Mouse (Mus musculus) mouse embryonic stem cell (cell line): ENCODE data around the gene Abhd2.

Source experiments
- in situ Hi-C, 2 experiments: fragments of 300-500 bp; cut with MboI; formaldehyde crosslinking; loops; 1 replicate in 1 of 2; 3 replicates in 1 of 2; pipeline ENCODE4 v1.14.3; 2019 to 2020; ENCODE audit warnings: low sequenced_read_pairs in 2 of 2, low pct_unique_long_range_greater_than_20kb in 1 of 2, mixed read lengths in 1 of 2; ENCODE audit not compliant: unreplicated experiment in 1 of 2

The Abhd2 gene

DNA sequence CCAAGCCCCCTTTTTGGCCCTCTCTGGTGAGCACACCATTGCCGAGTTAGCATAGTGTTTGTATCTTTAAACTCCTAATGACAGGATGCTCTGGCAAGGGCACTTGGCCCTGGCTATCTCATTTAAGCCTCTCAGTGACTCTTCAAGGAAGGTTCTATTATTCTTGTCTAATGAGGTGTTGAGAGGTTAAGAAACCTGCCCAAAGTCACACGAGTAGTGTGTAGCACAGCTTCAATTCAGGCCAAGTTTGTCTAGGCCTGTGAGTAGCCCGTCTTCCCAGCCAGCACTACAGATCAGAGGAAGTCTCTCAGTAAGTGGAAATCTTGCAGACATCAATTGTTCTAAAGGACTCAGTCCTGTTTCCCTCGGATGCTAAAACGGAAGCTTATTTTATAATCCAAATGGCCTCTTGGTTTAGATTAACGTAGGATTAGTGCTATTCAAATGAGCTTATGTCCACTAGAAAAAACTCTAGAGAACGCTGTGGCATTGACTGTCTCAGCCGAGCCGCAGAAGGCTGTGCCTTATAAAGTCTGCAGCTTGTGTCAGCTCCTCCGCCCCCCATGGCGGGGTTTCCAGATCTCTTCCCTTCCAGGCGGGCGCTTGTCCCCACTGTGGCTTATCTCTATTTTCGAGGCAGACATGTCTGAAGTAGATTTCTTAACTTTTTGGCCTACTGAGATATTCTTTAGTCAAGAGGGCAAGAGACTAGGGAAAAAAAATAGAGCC is 11.3 kb downstream of the Abhd2 start:
- in situ Hi-C loops: no loop called here

DNA sequence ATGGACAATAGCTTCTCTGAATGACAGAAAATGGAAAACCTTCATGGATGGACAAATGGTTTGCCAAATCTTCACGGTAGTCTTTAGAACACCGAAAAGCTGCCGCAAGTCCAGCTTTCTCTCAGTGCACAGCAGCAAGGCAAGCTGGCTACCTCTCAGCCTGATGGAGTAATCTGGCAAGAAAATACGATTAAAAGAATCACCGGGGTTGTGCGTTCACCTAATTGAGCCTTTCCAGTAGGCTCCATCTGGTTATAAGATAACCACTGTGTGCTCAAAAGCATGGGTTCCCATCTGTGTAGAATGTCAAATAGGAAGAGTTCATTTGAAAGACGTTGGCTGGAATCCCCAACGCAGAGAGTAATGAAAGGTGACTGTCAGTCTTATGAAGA is 11.9 kb downstream of the Abhd2 start:
- in situ Hi-C loops: no loop called here

DNA sequence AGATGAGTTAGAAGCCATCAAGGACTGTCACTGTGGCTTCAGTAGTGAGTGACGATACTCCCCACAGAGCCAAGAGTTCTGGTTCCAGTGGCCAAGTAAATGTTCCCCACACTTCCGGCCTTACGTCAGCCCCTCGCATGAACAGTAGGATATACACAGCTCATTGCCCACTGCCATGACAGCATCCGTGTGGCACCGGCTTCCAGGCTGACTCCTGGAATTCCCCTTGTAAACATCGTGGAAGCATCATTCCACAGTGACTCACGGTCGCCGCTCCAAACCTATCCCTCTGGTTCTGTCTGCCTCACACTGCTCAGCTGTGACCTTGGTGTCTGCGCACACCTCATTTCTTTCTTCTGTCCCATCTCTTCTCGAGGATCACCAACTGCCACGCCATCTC is 12.4 kb downstream of the Abhd2 start:
- in situ Hi-C loops: no loop called here

DNA sequence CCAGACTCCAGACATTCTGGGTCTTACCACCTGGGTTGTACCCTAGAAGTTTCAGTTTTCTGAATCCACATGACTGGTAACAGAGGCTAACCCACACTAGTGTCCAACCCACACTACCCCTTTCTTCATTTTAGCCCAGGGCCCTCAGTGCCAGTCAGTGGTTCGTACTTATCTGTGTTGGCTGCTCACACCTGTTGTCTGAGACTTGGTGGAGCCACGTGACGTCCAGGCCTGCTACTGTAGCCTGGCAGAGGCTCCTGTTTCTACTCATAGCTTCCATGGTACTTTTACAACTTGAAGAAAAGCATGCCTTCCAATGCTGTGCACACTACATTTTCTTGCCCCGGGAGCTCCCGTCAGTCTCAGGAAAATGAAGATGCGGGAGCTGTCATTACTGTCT is 14.2 kb downstream of the Abhd2 start:
- in situ Hi-C loops: no loop called here

DNA sequence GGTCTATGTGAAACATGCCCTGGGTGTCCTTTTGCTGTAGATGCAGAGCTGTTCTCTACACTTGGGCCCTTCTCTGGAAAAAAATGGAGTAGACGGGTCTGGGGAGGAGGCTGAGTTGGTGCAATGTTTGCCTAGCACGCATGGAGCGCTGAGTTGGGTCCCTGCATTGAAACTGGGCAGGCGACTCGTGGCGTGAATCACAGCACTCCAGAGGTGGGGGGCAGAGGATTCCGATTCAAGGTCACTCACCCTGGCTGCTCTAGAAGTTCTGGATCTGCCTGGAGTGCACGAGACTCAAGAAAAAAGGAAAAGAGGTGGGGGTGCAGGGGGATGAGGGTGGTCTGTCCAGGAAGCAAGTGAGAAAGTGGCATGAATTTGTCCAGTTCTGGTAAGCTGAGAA is 14.9 kb downstream of the Abhd2 start:
- in situ Hi-C loops: no loop called here

DNA sequence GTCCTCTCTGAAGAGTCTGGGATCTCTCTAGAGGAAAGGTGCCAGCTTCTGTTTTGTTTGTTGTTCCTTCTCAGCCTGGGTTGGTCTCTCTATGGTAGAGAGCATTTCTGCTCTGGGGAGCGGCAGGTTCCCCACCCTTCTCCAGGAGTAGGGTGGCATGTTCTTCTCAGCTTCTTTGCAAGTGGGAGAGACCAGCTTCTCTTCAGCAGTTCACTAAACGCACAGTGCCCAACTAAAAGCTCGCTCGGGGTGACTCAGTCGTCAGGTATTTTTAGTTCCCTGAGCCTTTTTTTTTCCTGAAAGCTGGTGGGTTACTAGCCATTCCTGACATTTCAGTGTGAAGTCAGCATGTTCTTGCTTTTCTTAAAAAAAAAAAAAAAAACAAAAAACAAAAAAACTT is 15.4 kb downstream of the Abhd2 start:
- in situ Hi-C loops: no loop called here

DNA sequence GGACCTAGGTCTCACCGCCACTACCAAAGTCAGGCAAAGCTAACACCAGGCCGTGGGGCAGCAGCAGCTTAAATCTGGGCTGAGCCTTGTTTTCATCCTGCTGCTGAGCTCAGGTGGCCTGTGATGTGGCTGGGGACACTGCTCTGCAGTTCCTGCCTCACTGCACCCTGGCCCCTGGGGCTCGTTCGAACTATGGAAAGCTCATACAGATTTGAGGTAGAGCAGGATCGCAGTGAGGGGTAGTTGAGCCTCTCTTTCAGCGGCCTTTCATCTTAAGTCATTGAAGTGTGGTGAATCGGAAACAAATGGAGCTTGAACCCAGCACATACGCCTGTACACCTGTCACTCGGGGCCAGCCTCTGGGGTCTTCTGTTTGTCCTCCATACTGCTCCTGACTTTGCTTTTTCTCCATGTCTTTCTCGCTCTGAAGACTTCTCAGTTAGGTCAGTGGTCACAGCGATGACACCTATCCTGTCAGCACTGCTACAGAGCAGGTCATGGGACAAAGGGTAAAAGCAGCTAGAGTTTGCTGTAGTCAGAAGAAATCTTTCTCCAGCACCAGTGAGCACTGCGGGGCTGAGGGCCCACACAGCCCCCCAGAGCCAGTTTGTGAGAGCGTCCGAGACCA is 20.7 kb downstream of the Abhd2 start:
- in situ Hi-C loops: no loop called here

DNA sequence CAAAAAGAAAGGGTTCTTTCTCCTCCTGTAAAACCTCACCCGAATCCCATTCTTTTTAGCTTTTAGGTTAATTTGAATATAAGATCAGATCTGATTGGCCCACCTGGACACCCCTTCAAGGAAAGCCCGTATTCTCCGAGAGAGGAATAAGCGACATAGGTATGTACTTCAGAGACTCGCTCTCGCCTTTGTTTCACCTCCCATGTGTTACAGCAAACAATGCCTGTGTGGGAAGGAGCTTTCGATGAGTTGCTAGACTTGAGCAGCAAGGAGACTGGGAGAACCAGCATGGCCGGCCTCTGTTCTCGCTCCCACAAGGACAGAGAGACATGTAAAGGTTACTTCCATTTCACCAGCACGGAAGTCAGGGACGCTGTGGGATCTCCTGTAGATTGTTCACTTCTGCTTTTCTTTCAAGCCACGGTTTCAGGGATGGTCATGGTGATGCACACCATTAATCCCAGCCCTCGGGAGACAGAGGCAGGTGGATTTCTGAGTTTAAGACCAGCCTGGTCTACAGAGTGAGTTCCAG is 21.5 kb downstream of the Abhd2 start:
- in situ Hi-C loops: no loop called here

DNA sequence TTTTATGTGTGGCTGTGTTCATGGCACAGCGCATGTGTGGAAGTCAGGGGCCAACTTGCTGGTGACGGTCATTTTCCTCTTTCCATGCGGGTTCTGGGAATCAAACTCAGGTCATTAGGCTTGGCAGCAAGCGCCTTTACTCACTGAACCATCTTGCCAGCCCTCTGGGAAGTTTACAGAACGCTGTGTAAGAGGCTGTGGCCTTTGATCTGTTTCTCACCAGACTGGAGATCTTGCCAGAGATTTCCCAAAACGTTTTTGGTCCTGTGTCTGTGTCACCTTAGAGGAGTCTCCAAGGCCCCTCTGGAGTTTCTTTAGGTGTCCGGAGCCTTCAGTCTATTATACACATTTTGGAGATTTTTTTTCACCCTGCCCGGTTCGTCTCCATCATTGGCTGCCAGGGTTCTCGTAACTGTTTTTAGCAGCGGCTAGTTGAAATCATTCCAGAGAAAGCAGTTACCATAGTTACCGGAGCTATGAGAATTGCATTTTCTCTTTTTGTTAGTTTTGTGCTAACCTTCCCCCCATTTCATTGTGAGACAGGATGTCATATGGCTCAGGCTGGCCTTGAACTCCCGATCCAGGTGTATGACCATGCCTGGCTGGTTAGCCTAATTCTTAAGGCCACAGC is 22.3 kb downstream of the Abhd2 start:
- in situ Hi-C loops: no loop called here

DNA sequence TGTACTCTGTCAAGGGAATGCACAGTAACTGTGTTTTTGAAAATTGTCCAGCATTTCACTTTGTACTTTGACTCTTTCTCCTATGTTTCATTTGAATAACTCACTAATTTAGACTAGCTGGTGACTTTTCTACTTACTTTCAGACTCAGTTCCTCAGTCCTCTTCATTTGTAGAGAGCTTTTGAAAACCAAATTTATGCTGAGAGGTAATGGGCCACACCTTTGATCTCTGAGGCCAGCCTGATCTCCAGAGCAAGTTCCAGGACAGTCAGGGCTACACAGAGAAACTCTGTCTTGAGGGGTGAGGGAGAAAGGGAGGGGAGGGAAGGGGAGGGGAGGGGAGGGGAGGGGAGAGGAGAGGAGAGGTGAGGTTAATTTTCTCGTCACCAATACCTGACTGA is 25.7 kb downstream of the Abhd2 start:
- in situ Hi-C loops: no loop called here

DNA sequence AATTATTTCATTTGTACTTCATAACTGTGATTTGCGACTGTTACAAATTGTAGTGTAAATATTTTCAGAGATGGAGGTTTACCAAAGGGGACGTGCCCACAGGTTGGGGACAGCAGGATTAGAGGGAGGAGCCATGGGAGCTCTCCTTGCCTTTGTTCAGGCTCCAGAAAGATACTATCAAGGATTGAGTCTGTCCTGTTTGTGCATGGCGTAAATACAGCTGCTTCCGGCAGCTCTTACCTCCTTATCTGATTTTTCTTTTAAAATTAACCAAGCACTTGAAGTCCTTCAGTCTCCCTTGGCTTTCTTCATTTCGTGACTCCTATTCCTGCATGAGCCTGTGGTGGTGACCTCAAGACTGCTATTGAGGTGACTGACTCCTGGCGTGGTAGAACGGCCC is 26.5 kb downstream of the Abhd2 start:
- in situ Hi-C loops: no loop called here

DNA sequence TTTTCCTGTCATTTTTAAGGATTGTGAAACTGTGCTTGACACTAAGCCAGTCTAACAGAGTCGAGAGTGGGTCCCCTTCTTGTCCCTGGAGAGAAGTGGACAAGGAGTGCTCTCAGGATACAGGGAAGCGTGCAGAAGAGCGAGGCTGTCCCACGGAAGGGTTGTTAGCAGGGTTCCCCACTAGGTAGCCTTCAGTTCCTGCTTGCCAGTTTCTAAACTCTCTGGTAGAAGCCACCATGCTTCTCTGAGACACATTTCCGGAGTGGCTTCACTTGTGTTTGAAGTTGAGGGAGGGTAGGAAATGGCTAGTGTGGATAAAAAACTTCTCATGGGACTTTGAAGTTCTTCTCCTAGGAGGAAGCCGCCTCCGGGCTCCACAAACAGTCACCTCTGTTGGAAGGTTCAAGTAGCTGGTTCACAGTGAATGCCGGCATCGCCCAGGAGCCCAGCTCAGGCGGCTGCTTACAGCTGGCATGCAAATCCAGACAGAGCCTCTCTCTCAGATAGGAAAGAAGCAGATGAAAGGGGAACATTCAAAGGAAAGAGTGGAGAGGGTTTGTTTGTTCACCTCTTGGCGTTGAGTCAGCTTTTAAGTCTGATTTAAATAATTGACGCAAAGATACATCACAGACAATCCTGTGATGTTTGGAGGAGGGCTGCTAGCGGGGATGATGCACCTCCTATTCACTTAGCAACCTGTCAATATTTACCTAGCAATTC is 27.6 kb downstream of the Abhd2 start:
- in situ Hi-C loops: no loop called here

DNA sequence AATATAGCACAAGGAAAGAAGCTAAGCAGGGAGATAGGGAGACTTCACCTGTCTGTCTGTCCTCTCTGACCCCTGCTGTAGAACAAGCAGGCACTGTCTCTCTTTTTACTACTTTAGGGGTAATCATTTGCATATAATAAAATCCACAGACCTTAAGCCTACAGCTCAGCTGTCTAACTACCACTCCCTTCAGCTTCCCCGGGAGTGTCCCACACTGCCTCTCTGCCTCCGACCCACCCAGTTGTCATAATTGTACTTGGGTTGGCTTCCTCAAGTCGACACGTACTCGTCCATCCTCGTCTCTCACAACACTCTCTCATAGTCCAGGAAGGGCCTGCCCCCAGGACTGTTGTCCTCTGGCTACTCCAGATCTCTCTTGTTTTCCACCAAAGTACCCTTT is 29.1 kb downstream of the Abhd2 start:
- in situ Hi-C loops: no loop called here

DNA sequence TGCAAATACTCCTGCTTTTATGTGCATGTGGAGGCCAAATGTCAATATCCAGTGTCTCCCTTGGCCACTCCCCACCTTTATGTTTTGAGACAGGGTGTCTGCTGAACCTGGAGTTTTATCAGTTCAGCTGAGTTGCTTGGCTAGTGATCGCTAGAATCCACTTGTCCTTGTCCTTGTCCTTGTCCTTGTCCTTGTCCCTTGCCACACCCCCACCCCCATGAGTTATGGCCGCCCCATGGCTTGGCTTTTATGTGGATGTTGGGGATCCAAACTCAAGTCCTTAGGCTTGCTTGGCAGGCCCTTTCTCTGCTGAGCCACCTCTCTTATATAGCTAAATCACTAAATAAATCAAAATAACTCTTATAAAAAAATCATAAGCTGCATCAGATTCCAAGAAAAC is 29.6 kb downstream of the Abhd2 start:
- in situ Hi-C loops: no loop called here

DNA sequence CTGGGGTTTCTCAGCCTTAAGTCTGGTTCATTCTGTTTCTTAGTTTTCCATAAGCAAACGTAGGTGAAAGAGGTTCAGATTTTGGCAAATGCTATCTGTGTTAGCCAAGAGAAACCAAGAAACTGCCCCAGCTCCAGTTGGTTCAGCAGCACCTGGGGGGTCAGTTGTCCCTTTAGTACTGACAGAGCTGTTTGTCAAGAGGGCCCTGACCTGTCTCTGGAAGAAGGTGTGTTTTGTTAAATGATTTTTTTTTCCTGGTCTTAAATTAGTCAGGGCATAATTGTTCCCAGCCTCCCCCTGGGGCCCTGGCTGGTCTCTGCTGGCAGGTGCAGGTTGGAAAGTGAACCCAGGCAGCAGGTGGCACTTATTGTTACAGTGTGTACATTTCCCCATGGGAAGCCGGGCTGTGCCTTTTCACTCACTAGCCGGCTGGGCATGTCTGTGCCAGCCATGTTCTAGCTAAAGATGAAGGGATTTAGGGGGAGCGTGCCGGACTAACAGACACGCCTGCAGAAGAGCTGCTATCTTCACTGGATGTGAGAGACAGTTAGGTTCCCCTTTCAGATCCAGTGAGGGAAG is 30.3 kb downstream of the Abhd2 start:
- in situ Hi-C loops: no loop called here

DNA sequence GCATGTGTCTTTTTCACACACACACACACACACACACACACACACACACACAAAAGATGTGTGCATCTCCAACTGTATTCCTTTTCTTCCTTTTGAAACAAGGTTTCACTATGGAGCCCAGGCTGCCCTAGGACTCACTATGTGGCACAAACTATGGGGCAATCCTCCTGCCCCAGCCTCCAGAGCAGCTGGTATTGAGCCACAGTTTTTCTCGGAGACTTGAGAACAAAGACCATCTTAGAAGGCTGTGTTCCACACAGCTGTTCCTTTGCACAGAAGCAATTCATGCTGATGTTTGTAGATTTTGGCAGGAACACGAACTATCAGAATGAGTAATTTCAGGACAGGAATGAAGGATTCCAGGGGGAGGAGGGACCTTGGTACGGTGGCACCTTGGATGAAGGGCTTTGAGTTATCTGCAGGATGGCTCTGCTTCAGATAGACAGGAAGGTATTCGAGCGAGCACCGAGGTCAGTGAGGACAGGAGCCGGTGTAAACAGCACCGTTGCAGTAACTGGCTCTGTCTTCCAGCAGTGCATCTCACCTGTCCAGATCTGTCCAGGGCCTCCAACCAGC is 35.5 kb downstream of the Abhd2 start:
- in situ Hi-C loops: no loop called here

DNA sequence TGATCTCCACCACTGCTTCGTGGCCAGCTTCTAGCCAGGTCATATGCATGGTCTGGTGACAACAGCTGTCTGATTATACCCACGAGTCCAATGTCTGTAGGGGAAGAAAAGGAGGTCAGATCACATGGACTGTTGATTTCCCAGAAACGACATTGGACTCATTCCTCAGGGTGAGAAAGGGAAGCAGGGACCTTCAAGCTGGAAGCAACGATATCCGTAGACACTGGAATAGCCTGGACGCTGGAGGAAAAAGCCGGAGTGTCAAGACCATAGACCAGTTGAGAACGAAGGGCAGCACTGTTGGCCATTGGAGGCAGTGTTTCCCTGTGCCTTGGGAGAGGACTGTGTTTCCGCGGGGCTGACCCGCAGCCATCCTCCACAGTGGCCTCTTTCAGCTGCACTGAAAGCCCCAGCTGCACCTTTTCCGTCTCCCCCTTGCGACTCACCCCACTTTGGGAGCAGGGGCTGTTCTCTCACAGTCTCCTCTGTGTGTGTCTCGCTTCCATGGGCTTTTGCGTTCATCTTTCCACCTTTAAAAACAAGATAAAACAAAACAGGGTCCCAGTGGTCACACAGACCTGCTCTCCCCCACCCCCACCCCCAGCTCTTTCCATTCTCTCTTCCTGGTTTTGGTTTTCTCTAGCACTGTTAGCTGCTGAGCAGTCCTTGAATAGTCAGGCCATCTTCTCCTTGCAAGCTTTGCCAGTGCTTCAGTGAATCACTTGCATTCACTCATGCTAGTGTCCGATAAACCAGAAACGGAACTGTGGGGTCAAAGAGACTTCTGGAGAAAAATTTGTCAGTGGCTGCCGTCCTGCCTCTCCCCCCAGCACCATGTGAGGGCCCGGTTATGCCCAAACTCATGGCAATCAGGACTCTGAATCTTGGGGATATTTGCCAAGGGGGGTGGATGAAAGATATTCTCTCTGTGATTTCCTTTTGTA is 36.5 kb downstream of the Abhd2 start:
- in situ Hi-C loops: no loop called here

DNA sequence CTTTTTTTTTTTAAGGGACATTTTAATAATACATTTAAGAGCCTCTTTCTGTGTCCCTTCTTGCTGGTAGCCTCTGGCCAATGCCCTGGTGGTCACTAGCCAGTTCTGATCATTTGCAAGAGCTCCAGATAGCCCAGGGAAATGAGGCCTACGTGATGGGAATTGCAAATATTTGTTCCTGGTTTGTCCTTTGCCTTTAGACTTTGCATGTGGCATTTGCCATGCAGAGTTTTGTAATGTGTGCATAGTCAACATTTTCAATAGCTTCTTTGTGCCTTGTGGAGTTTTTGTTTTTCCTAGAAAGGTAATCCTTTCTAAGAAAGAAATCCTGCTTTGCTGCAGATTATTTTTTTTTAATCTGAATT is 37.2 kb downstream of the Abhd2 start:
- in situ Hi-C loops: no loop called here
